Mouse (Mus musculus): ENCODE results near the gene Kctd19.

Kctd19 gene

GRCm38 (mm10) chr8:105413391-105413790 lies at the start of gene Kctd19, which contains the start of gene Lrrc36:
Gene Kctd19, minus strand, starts transcription at chr8:105413502.
Gene Lrrc36, plus strand, starts transcription at chr8:105413571.
- peak; percentile 29 for DNase-seq (ENCODE audit: low spot score)

GRCm38 (mm10) chr8:105461085-105461803 lies 47.9 kb upstream of the Kctd19 start:
- DNase-seq (ENCODE audit: low spot score), result no peak

GRCm38 (mm10) chr8:105455218-105455617 lies 41.9 kb upstream of the Kctd19 start:
- no peak for DNase-seq (ENCODE audit: low spot score)

GRCm38 (mm10) chr8:105454088-105454487 lies 40.8 kb upstream of the Kctd19 start:
- DNase-seq (ENCODE audit: low spot score), result no peak

- DNase-seq (ENCODE audit: low spot score), result no peak
Observed at GRCm38 (mm10) chr8:105453296-105453695, 40.0 kb upstream of the Kctd19 start.

GRCm38 (mm10) chr8:105451903-105452603 lies 38.8 kb upstream of the Kctd19 start:
- no peak for DNase-seq (ENCODE audit: low spot score)

- no peak for DNase-seq (ENCODE audit: low spot score)
Observed at GRCm38 (mm10) chr8:105450977-105451376, 37.7 kb upstream of the Kctd19 start.

- DNase-seq (ENCODE audit: low spot score), result no peak
Observed at GRCm38 (mm10) chr8:105448596-105448995, 35.3 kb upstream of the Kctd19 start.

- DNase-seq (ENCODE audit: low spot score), result no peak
Observed at GRCm38 (mm10) chr8:105448188-105448587, 34.9 kb upstream of the Kctd19 start.

- DNase-seq (ENCODE audit: low spot score), result no peak
Observed at GRCm38 (mm10) chr8:105446127-105446552, 32.8 kb upstream of the Kctd19 start.

- DNase-seq (ENCODE audit: low spot score), result no peak
Observed at GRCm38 (mm10) chr8:105445296-105446126, 32.2 kb upstream of the Kctd19 start.

GRCm38 (mm10) chr8:105442661-105443060 lies 29.4 kb upstream of the Kctd19 start:
- no peak for DNase-seq (ENCODE audit: low spot score)

GRCm38 (mm10) chr8:105441433-105441832 lies 28.1 kb upstream of the Kctd19 start:
- DNase-seq (ENCODE audit: low spot score), result peak; percentile 26

- peak; percentile 27 for DNase-seq (ENCODE audit: low spot score)
Observed at GRCm38 (mm10) chr8:105438865-105439264, 25.6 kb upstream of the Kctd19 start.

- no peak for DNase-seq (ENCODE audit: low spot score)
Observed at GRCm38 (mm10) chr8:105437078-105437748, 23.9 kb upstream of the Kctd19 start.

GRCm38 (mm10) chr8:105436218-105436617 lies 22.9 kb upstream of the Kctd19 start:
- DNase-seq (ENCODE audit: low spot score), result no peak

- no peak for DNase-seq (ENCODE audit: low spot score)
Observed at GRCm38 (mm10) chr8:105434136-105434535, 20.8 kb upstream of the Kctd19 start.

- no peak for DNase-seq (ENCODE audit: low spot score)
Observed at GRCm38 (mm10) chr8:105433511-105433910, 20.2 kb upstream of the Kctd19 start.

GRCm38 (mm10) chr8:105433021-105433420 lies 19.7 kb upstream of the Kctd19 start:
- DNase-seq (ENCODE audit: low spot score), result no peak

GRCm38 (mm10) chr8:105431743-105432515 lies 18.6 kb upstream of the Kctd19 start:
- no peak for DNase-seq (ENCODE audit: low spot score)

- no peak for DNase-seq (ENCODE audit: low spot score)
Observed at GRCm38 (mm10) chr8:105426878-105427277, 13.6 kb upstream of the Kctd19 start.

Measured in spleen, adult 12 weeks (tissue).